ENCODE assay signal across 18 mouse cellular contexts in genomic region chr4:128995238-128995637, GRCm38 (mm10). TPM values are rescaled to one million over a fixed set of nuclear protein-coding genes. Genes with fewer than 3 reads are reported as not detected.
DNase-seq lines count a peak whose midpoint lies in the region; ATAC-seq and TF ChIP-seq lines count a peak whose summit lies in the region.
"Had no signal": no experiment of that assay in that cellular context is flagged by ENCODE, and none has a peak within 500 bp of the region (broad histone marks: within the 10 kb centered on the region; RNA-seq: fewer than 3 reads in every experiment).

No protein-coding gene starts in this region.

- peak overlapping the region; percentile 81 for H3K4me2 ChIP-seq in kidney, embryonic 15.5 days
- H3K4me2 ChIP-seq in intestine, embryonic 16.5 days (ENCODE audit: low read depth, low read length) = peak overlapping the region; percentile 68
- H3K4me2 ChIP-seq in myocyte (ENCODE audit: low read depth) = no peak overlapping the region

- H3K4me3 ChIP-seq in kidney, embryonic 15.5 days (replicated peaks) = 0 out of 2 replicates have a peak overlapping the region, but pooled peaks have one; percentile 87
- H3K4me3 ChIP-seq in G1E (ENCODE audit: low read depth, low read length) (peak overlapping the region; percentile 85; the same call in 1 of the 2 replicates), myocyte (peak overlapping the region; percentile 76)
- peak overlapping the region; percentile 83 for H3K4me3 ChIP-seq in intestine, embryonic 16.5 days (ENCODE audit: low read length)

- H3K27ac ChIP-seq in kidney, embryonic 15.5 days = no peak overlapping the region
- peak overlapping the region; percentile 88 for H3K27ac ChIP-seq in intestine, embryonic 16.5 days (ENCODE audit: low read length)
- H3K27ac ChIP-seq: embryonic facial prominence, embryonic 10.5 days; midbrain, embryonic 13.5 days had no signal

- H3K9ac ChIP-seq in kidney, embryonic 15.5 days = no peak overlapping the region
- peak overlapping the region; percentile 91 for H3K9ac ChIP-seq in intestine, embryonic 16.5 days (ENCODE audit: low read depth, low read length)

- no peak for TF ChIP-seq POLR2A in myocyte (IDR thresholded peaks at IDR 0.05; ENCODE audit: insufficient read length, low read depth)

- H3K27me3 ChIP-seq in kidney, embryonic 15.5 days = no peaks in the 10 kb centered on the region
- no peaks in the 10 kb centered on the region for H3K27me3 ChIP-seq in G1E (ENCODE audit: insufficient read depth, low read length)
- H3K27me3 ChIP-seq in intestine, embryonic 16.5 days (replicated peaks; ENCODE audit: control insufficient read depth, insufficient read depth, low read length) = no peaks in the 10 kb centered on the region
- no peaks in the 10 kb centered on the region for H3K27me3 ChIP-seq in myocyte (ENCODE audit: control insufficient read depth, insufficient read depth, insufficient read length)

- no peak overlapping the region for H3ac ChIP-seq in myocyte (ENCODE audit: control insufficient read depth, insufficient read length)

- no peaks in the 10 kb centered on the region for H3K9me3 ChIP-seq in kidney, embryonic 15.5 days (replicated peaks)
- no peaks in the 10 kb centered on the region for H3K9me3 ChIP-seq in G1E (replicated peaks)
- H3K9me3 ChIP-seq in intestine, embryonic 16.5 days (ENCODE audit: control insufficient read depth, low read length) = no peaks in the 10 kb centered on the region
- H3K9me3 ChIP-seq: embryonic facial prominence, embryonic 10.5 days; midbrain, embryonic 13.5 days had no signal

- no peak for TF ChIP-seq CTCF in G1E (IDR thresholded peaks at IDR 0.05; ENCODE audit: low read depth, low read length)

- no peak for DNase-seq in kidney, postnatal 14 days
- DNase-seq in G1E (ENCODE audit: low spot score) = no peak
- no peak for DNase-seq in adrenal gland, adult (ENCODE audit: inconsistent age in 2 of 2, low spot score in 1 of 2)
- DNase-seq in thymus, postnatal 36 days = no peak
- DNase-seq: adrenal gland, postnatal 36 days; cerebellum, postnatal 14 days; heart, adult 18-20 months; kidney, adult 18-20 months; lung, postnatal 14 days; right cerebral cortex, adult 18-20 months; spleen, adult 18-20 months had no signal

- 66% methylated on average over 7 of the region's 7 CpGs for whole genome bisulfite sequencing in kidney, embryonic 15.5 days
- WGBS in intestine, embryonic 16.5 days = 59% methylated on average over 7 of the region's 7 CpGs

- H3K36me3 ChIP-seq in kidney, embryonic 15.5 days = peaks cover 21% of the 10 kb centered on the region
- H3K36me3 ChIP-seq in G1E (replicated peaks) = peaks cover 56% of the 10 kb centered on the region
- no peaks in the 10 kb centered on the region; the same call in 1 of the 2 replicates for H3K36me3 ChIP-seq in intestine, embryonic 16.5 days (ENCODE audit: control insufficient read depth, insufficient read depth, low read length)
- H3K36me3 ChIP-seq in myocyte (ENCODE audit: control insufficient read depth, insufficient read depth) = peaks cover 24% of the 10 kb centered on the region

- ATAC-seq in kidney, embryonic 15.5 days (replicated peaks; ENCODE audit: low FRiP score) = no peak
- ATAC-seq in G1E (ENCODE audit: extremely low read depth, insufficient number of reproducible peaks, low FRiP score, poor library complexity, severe bottlenecking) = no peak
- ATAC-seq in intestine, embryonic 16.5 days = no peak
- ATAC-seq: forebrain, embryonic 16.5 days; midbrain, embryonic 13.5 days had no signal

- H3K4me1 ChIP-seq in kidney, embryonic 15.5 days = peaks cover 48% of the 10 kb centered on the region
- peaks cover 62% of the 10 kb centered on the region for H3K4me1 ChIP-seq in G1E (ENCODE audit: insufficient read depth, low read depth, low read length)
- peaks cover 37% of the 10 kb centered on the region for H3K4me1 ChIP-seq in intestine, embryonic 16.5 days (ENCODE audit: control insufficient read depth, insufficient read depth, low read length)

- H3K79me2 ChIP-seq in myocyte (ENCODE audit: control insufficient read depth, insufficient read depth) = peaks cover 59% of the 10 kb centered on the region

TF ChIP-seq in myocyte, 11 proteins besides CTCF, POLR2A, EP300 and RAD21:
- no peak for TF ChIP-seq SRF (IDR thresholded peaks at IDR 0.05; ENCODE audit: control insufficient read depth, insufficient read length, low read depth)

RNA-seq across cellular contexts. Expression of gene Ak2, which starts 3.5 kb away (rescaled TPM):
- 224 and 231 TPM in 2 replicates for polyA plus RNA-seq in kidney, embryonic 15.5 days (2015; fragmentation: Nextera tagmentation; extraction: Ambion mirVana)
- total RNA-seq in G1E (2014; fragmentation: Nextera tagmentation) (103 TPM in 2 replicates), G1E (2017) (209 and 214 TPM in 2 replicates)
- polyA plus RNA-seq in G1E (2012) (166 and 196 TPM in 2 replicates), myocyte (2012; fragmentation: generic; extraction: Trizol) (83.0 TPM)
- polyA plus RNA-seq in intestine, embryonic 16.5 days (2015; fragmentation: Nextera tagmentation; extraction: Ambion mirVana) = 343 and 356 TPM in 2 replicates

RNA-seq across cellular contexts. Expression of gene Azin2, which starts 33.0 kb away (rescaled TPM):
- 19.4 and 20.3 TPM in 2 replicates for polyA plus RNA-seq in kidney, embryonic 15.5 days (2015; fragmentation: Nextera tagmentation; extraction: Ambion mirVana)
- total RNA-seq in G1E (2014; fragmentation: Nextera tagmentation) (not detected in 2 replicates), G1E (2017) (not detected in 2 replicates)
- polyA plus RNA-seq in G1E (2012) (not detected in 2 replicates), myocyte (2012; fragmentation: generic; extraction: Trizol) (17.4 TPM)
- polyA plus RNA-seq in intestine, embryonic 16.5 days (2015; fragmentation: Nextera tagmentation; extraction: Ambion mirVana) = 11.1 and 12.5 TPM in 2 replicates
- polyA plus RNA-seq: erythroblast, embryonic 14.5 days had no signal

Comparison
In these comparisons a context has a peak if more than half of its experiments do, and no peak if none do; other contexts are left out.
1. RNA of gene Azin2, which starts 33.0 kb away (polyA plus RNA-seq): 19.4 to 20.3 TPM in kidney, embryonic 15.5 days, 17.4 TPM in myocyte (single experiment) and 11.1 to 12.5 TPM in intestine, embryonic 16.5 days; not detected in G1E; every median in the first group is over 10 times any median in the second.
2. Peak in every context shown above with its lines, with median percentiles within 50 percentile points of each other: H3K4me3 ChIP-seq.